Mouse (Mus musculus) kidney, postnatal 10 days (tissue): ENCODE data around the gene Dhx37.
"Not testable (repeated sequence)": the region's sequence is repeated elsewhere in the genome, so short reads cannot be mapped to it uniquely, and the experiment has no call there.

Experiments used
- DNase-seq: peaks from one replicate; pipeline ENCODE4 v3.0.0; 2021; ENCODE audit warnings: mixed read lengths

Dhx37 gene

GRCm38 (mm10) chr5:125388358-125389092 lies 45.4 kb downstream of the Dhx37 start:
- DNase-seq = no peak

GRCm38 (mm10) chr5:125387295-125387694 lies 46.6 kb downstream of the Dhx37 start:
- DNase-seq = not testable (repeated sequence)

- DNase-seq = no peak
Measured at GRCm38 (mm10) chr5:125385215-125385940, 48.5 kb downstream of the Dhx37 start.

- DNase-seq = no peak
Measured at GRCm38 (mm10) chr5:125384512-125385214, 49.3 kb downstream of the Dhx37 start.

- DNase-seq = no peak
Measured at GRCm38 (mm10) chr5:125383637-125384420, 50.1 kb downstream of the Dhx37 start.

GRCm38 (mm10) chr5:125382673-125383558 lies 51.0 kb downstream of the Dhx37 start:
- DNase-seq = peak; percentile 68

- no peak for DNase-seq
Measured at GRCm38 (mm10) chr5:125381954-125382672, 51.8 kb downstream of the Dhx37 start.

- DNase-seq = no peak
Measured at GRCm38 (mm10) chr5:125378919-125379318, 55.0 kb downstream of the Dhx37 start.

- no peak for DNase-seq
Measured at GRCm38 (mm10) chr5:125377214-125377613, 56.7 kb downstream of the Dhx37 start.

GRCm38 (mm10) chr5:125375871-125376270 lies 58.0 kb downstream of the Dhx37 start:
- no peak for DNase-seq

- no peak for DNase-seq
Measured at GRCm38 (mm10) chr5:125372027-125372426, 61.9 kb downstream of the Dhx37 start.

GRCm38 (mm10) chr5:125370950-125371693 lies 62.8 kb downstream of the Dhx37 start:
- no peak for DNase-seq

GRCm38 (mm10) chr5:125368568-125368967 lies 65.4 kb downstream of the Dhx37 start:
- DNase-seq = peak; percentile 80

- no peak for DNase-seq
Measured at GRCm38 (mm10) chr5:125368156-125368555, 65.8 kb downstream of the Dhx37 start.

GRCm38 (mm10) chr5:125364851-125365429 lies 69.0 kb downstream of the Dhx37 start:
- no peak for DNase-seq

GRCm38 (mm10) chr5:125363894-125364293 lies 70.0 kb downstream of the Dhx37 start:
- DNase-seq = peak; percentile 90
